Mouse (Mus musculus): ENCODE results near the gene Olfr1392. TPM values are rescaled to one million over a fixed set of nuclear protein-coding genes. Genes with fewer than 3 reads are reported as not detected.

Gene Olfr1392
- polyA plus RNA-seq, 1 experiment: not detected

DNA sequence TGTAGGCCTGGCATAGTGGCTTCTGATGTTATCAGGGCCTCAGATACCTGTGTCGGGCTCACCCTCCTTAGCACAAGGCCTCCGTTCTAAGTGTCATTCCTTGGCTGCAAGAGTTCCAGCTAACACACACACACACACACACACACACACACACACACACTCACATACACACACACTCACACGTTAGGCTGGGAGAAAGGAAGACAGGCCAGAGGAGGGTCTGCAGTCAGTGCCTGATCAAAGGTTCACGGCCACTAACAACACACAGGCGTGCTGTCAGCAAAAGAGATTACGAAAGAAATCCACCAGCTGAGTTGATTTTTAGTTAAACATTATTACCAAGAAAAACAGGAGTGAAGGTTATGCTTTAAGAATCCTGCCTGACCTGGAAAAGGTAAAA, 18.4 kb upstream of the Olfr1392 start:
- TF ChIP-seq USF1 (IDR thresholded peaks at IDR 0.05; ENCODE audit: low read depth) (no peak), SRF (IDR thresholded peaks at IDR 0.05; ENCODE audit: control insufficient read depth, insufficient read length, low read depth) (no peak), REST (IDR thresholded peaks at IDR 0.05; ENCODE audit: insufficient read depth, insufficient read length) (no peak), MAX (IDR thresholded peaks at IDR 0.05; ENCODE audit: low read depth) (no peak), POLR2AphosphoS2 (IDR thresholded peaks at IDR 0.05; ENCODE audit: insufficient read length, low read depth) (no peak)
- H3K4me3 ChIP-seq: no peak overlapping the region
- H3K36me3 ChIP-seq (ENCODE audit: control insufficient read depth, insufficient read depth): peaks cover 3% of the 10 kb centered on the region
- no peak overlapping the region for H3ac ChIP-seq (ENCODE audit: control insufficient read depth, insufficient read length)
- H3K27me3 ChIP-seq (ENCODE audit: control insufficient read depth, insufficient read depth, insufficient read length): no peaks in the 10 kb centered on the region
- H3K79me2 ChIP-seq (ENCODE audit: control insufficient read depth, insufficient read depth): no peaks in the 10 kb centered on the region
- no peak overlapping the region for H3K4me2 ChIP-seq (ENCODE audit: low read depth)

DNA sequence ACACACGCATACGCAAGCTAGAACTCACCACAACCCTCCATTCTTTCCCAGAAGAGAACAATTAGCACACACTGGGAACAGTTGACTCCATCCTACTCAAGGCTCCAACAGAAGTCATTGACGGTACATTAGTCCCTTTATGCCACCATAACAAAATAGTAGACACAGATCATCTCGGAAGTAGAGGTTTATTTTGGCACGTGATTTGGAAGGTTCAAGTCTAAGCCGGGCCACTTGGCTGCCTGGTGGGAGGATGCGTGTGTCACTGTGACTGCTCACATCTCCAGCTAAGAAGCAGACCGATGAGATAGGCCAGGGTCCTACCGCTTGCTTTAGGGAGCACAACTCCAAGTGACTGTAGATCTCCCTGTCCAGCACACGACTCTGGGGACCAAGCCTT, 17.8 kb upstream of the Olfr1392 start:
- no peak overlapping the region for H3K4me3 ChIP-seq
- no peaks in the 10 kb centered on the region for H3K36me3 ChIP-seq (ENCODE audit: control insufficient read depth, insufficient read depth)
- TF ChIP-seq TCF12 (IDR thresholded peaks at IDR 0.05; ENCODE audit: insufficient read depth, poor library complexity, severe bottlenecking) (no peak), MYOG (IDR thresholded peaks at IDR 0.05; ENCODE audit: control insufficient read depth in 1 of 3, insufficient read depth in 1 of 3, insufficient read length in 2 of 3, low read depth in 2 of 3) (no peak), USF1 (IDR thresholded peaks at IDR 0.05; ENCODE audit: low read depth) (no peak), CEBPB (IDR thresholded peaks at IDR 0.05; ENCODE audit: insufficient read depth, poor library complexity, severe bottlenecking) (no peak), POLR2AphosphoS2 (IDR thresholded peaks at IDR 0.05; ENCODE audit: insufficient read length, low read depth) (no peak), MYOD1 (IDR thresholded peaks at IDR 0.05; ENCODE audit: control insufficient read depth in 1 of 3, insufficient read length in 2 of 3, low read depth in 2 of 3) (no peak), POLR2A (IDR thresholded peaks at IDR 0.05; ENCODE audit: insufficient read length, low read depth) (no peak), TCF3 (IDR thresholded peaks at IDR 0.05; ENCODE audit: insufficient read length, low read depth) (no peak), SRF (IDR thresholded peaks at IDR 0.05; ENCODE audit: control insufficient read depth, insufficient read length, low read depth) (no peak), E2F4 (IDR thresholded peaks at IDR 0.05; ENCODE audit: insufficient read depth) (no peak), REST (IDR thresholded peaks at IDR 0.05; ENCODE audit: insufficient read depth, insufficient read length) (no peak), MAX (IDR thresholded peaks at IDR 0.05; ENCODE audit: low read depth) (no peak)
- H3K27me3 ChIP-seq (ENCODE audit: control insufficient read depth, insufficient read depth, insufficient read length): no peaks in the 10 kb centered on the region
- no peak overlapping the region for H3K4me2 ChIP-seq (ENCODE audit: low read depth)
- no peaks in the 10 kb centered on the region for H3K79me2 ChIP-seq (ENCODE audit: control insufficient read depth, insufficient read depth)
- H3ac ChIP-seq (ENCODE audit: control insufficient read depth, insufficient read length): no peak overlapping the region

DNA sequence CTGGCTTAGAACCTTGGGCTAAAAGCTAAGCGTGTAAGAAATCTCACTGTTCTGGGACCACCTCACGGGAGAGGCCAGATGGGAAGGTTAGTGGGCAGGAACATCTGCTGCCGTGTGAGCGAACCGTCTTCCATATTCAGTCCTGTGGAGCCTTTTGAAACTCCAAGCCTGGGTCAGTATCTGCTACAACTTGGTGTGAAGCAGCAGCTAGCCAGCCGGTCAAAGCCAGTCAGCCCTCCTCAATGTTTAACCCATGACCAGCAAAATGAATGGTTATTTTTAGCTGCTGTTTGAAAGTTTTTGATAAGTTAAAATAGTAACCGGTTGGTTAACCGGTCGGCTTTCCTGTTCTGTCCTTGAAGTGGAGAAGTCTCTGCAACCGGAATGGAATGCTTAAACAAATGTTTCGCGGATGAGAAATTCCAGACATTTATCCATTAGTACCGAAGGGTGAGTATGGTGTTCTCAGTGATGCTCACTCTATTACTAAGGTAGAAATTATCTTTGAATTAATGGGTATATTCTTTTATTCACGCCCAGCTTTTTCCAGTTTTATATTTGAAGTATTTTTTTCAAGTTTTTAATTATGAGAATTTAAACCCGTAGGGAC, 17.0 kb upstream of the Olfr1392 start:
- H3K36me3 ChIP-seq (ENCODE audit: control insufficient read depth, insufficient read depth): no peaks in the 10 kb centered on the region
- no peaks in the 10 kb centered on the region for H3K79me2 ChIP-seq (ENCODE audit: control insufficient read depth, insufficient read depth)
- H3K4me2 ChIP-seq (ENCODE audit: low read depth): no peak overlapping the region
- TF ChIP-seq POLR2A (IDR thresholded peaks at IDR 0.05; ENCODE audit: insufficient read length, low read depth): no peak
- no peak for TF ChIP-seq USF1 (IDR thresholded peaks at IDR 0.05; ENCODE audit: low read depth)
- no peak for TF ChIP-seq SRF (IDR thresholded peaks at IDR 0.05; ENCODE audit: control insufficient read depth, insufficient read length, low read depth)
- no peak for TF ChIP-seq REST (IDR thresholded peaks at IDR 0.05; ENCODE audit: insufficient read depth, insufficient read length)
- TF ChIP-seq TCF12 (IDR thresholded peaks at IDR 0.05; ENCODE audit: insufficient read depth, poor library complexity, severe bottlenecking): no peak
- TF ChIP-seq POLR2AphosphoS2 (IDR thresholded peaks at IDR 0.05; ENCODE audit: insufficient read length, low read depth): no peak
- no peak for TF ChIP-seq MYOD1 (IDR thresholded peaks at IDR 0.05; ENCODE audit: control insufficient read depth in 1 of 3, insufficient read length in 2 of 3, low read depth in 2 of 3)
- H3K4me3 ChIP-seq: no peak overlapping the region
- H3K27me3 ChIP-seq (ENCODE audit: control insufficient read depth, insufficient read depth, insufficient read length): no peaks in the 10 kb centered on the region
- no peak overlapping the region for H3ac ChIP-seq (ENCODE audit: control insufficient read depth, insufficient read length)

DNA sequence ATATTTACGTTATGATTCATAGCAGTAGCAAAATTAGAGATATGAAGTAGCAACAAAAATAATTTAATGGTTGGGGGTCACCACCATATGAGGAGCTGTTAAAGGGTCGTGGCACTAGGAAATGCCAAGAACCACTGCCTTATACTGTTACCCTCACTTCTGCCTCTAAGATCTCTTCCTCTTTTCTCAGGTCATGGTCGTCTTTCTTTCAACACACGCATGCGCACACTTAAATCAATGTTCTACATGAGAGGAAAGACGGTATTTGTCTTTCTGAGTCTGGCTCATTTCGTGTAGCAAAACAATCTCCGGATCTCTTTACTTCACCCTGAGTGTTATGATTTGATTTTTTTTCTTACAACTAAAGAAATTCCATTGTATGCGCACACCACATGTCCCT, 15.3 kb upstream of the Olfr1392 start:
- no peaks in the 10 kb centered on the region for H3K36me3 ChIP-seq (ENCODE audit: control insufficient read depth, insufficient read depth)
- TF ChIP-seq E2F4 (IDR thresholded peaks at IDR 0.05; ENCODE audit: insufficient read depth) (no peak), MYOD1 (IDR thresholded peaks at IDR 0.05; ENCODE audit: control insufficient read depth in 1 of 3, insufficient read length in 2 of 3, low read depth in 2 of 3) (no peak), TCF3 (IDR thresholded peaks at IDR 0.05; ENCODE audit: insufficient read length, low read depth) (no peak), TCF12 (IDR thresholded peaks at IDR 0.05; ENCODE audit: insufficient read depth, poor library complexity, severe bottlenecking) (no peak)
- H3K27me3 ChIP-seq (ENCODE audit: control insufficient read depth, insufficient read depth, insufficient read length): no peaks in the 10 kb centered on the region
- no peak overlapping the region for H3K4me2 ChIP-seq (ENCODE audit: low read depth)
- H3K4me3 ChIP-seq: no peak overlapping the region
- H3ac ChIP-seq (ENCODE audit: control insufficient read depth, insufficient read length): no peak overlapping the region
- H3K79me2 ChIP-seq (ENCODE audit: control insufficient read depth, insufficient read depth): no peaks in the 10 kb centered on the region

DNA sequence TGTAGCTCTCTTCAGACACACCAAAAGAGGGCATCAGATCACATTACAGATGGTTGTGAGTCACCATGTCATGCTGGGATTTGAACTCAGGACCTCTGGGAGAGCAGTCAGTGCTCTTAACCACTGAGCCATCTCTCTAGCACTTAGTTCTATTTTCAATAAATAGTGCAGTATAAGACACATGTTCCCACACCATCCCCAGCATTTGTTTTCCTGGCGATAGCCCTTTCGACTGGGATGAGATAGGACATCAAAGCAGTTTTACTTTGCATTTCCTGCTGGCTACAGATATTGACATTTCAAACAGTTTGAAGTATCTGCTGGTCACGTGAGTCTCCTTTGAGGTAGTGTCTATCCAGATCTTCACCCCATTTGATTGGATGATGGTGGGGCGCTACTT, 14.7 kb upstream of the Olfr1392 start:
- Histone ChIP-seq H3K79me2 (ENCODE audit: control insufficient read depth, insufficient read depth) (no peaks in the 10 kb centered on the region), H3K4me2 (ENCODE audit: low read depth) (no peak overlapping the region), H3K27me3 (ENCODE audit: control insufficient read depth, insufficient read depth, insufficient read length) (no peaks in the 10 kb centered on the region), H3ac (ENCODE audit: control insufficient read depth, insufficient read length) (no peak overlapping the region), H3K36me3 (ENCODE audit: control insufficient read depth, insufficient read depth) (no peaks in the 10 kb centered on the region), H3K4me3 (no peak overlapping the region)
- TF ChIP-seq USF1 (IDR thresholded peaks at IDR 0.05; ENCODE audit: low read depth) (no peak), E2F4 (IDR thresholded peaks at IDR 0.05; ENCODE audit: insufficient read depth) (no peak), SRF (IDR thresholded peaks at IDR 0.05; ENCODE audit: control insufficient read depth, insufficient read length, low read depth) (no peak), MYOD1 (IDR thresholded peaks at IDR 0.05; ENCODE audit: control insufficient read depth in 1 of 3, insufficient read length in 2 of 3, low read depth in 2 of 3) (no peak), MYOG (IDR thresholded peaks at IDR 0.05; ENCODE audit: control insufficient read depth in 1 of 3, insufficient read depth in 1 of 3, insufficient read length in 2 of 3, low read depth in 2 of 3) (no peak)

Data from myocyte (in vitro differentiated cells).